Mouse (Mus musculus) heart, embryonic 13.5 days (tissue): Measurements from ENCODE around the gene Ctxn1. TPM values are rescaled to one million over a fixed set of nuclear protein-coding genes. Genes with fewer than 3 reads are reported as not detected.

Experiments
- ATAC-seq: fragments of 200-750 bp; cut with Nextera tagmentation; 2 replicates; pipeline ENCODE4 v1.8.0; 2017; ENCODE audit warnings: moderate TSS enrichment; ENCODE audit not compliant: insufficient number of reproducible peaks, low FRiP score, low TSS enrichment; ENCODE audit errors: extremely low read depth
- H3K27ac ChIP-seq: fragments of 300-500 bp; sonication (generic); replicated peaks from 2 replicates; pipeline ENCODE4 v1.5.1; 2015; ENCODE audit warnings: moderate library complexity, mild to moderate bottlenecking, inconsistent platforms
- H3K27me3 ChIP-seq: fragments of 300-500 bp; sonication (generic); replicated peaks from 2 replicates; pipeline ENCODE4 v1.6.1; 2015; ENCODE audit warnings: mild to moderate bottlenecking, inconsistent platforms
- H3K36me3 ChIP-seq: fragments of 300-500 bp; sonication (generic); 2 replicates; pipeline ENCODE4 v1.6.1; 2015; ENCODE audit warnings: mild to moderate bottlenecking, inconsistent platforms
- H3K4me1 ChIP-seq: fragments of 300-500 bp; sonication (generic); 2 replicates; pipeline ENCODE4 v1.6.1; 2015; ENCODE audit warnings: inconsistent platforms
- H3K4me2 ChIP-seq: fragments of 300-500 bp; sonication (generic); 2 replicates; pipeline ENCODE4 v1.6.1; 2015; ENCODE audit warnings: inconsistent platforms, mild to moderate bottlenecking, moderate library complexity
- H3K4me3 ChIP-seq: fragments of 300-500 bp; sonication (generic); 2 replicates; pipeline ENCODE4 v1.5.1; 2015; ENCODE audit warnings: moderate library complexity, mild to moderate bottlenecking, inconsistent platforms
- H3K9ac ChIP-seq: fragments of 300-500 bp; sonication (generic); 2 replicates; pipeline ENCODE4 v1.6.1; 2015; ENCODE audit warnings: inconsistent platforms, mild to moderate bottlenecking, moderate library complexity
- H3K9me3 ChIP-seq: fragments of 300-500 bp; sonication (generic); 2 replicates; pipeline ENCODE4 v1.6.1; 2016; ENCODE audit warnings: inconsistent platforms
- WGBS: fragments of 180-500 bp; shearing (Covaris S2); methylation state at CpG from one replicate; pipeline ENCODE4 v1.1.7; 2015; ENCODE audit warnings: mixed read lengths; 5-methylcytosine and 5-hydroxymethylcytosine counted together
- polyA plus RNA-seq: library from polyadenylated mRNA; unstranded; fragments of >200 nt; fragmentation: Nextera tagmentation; extraction: Ambion mirVana; gene quantifications from 2 replicates; pipeline ENCODE4 v1.2.1, GENCODE M21; 2015

Gene Ctxn1
- polyA plus RNA-seq, 1 experiment from 2014 or later, result 35.1 TPM

- ATAC-seq, result no peak
- whole genome bisulfite sequencing, result 33% methylated on average over 26 of the region's 26 CpGs
- peaks cover 43% of the 10 kb centered on the region for H3K4me1 ChIP-seq
- H3K4me3 ChIP-seq, result no peak overlapping the region
- no peaks in the 10 kb centered on the region for H3K27me3 ChIP-seq
- H3K36me3 ChIP-seq, result peaks cover 53% of the 10 kb centered on the region
- peak overlapping the region; percentile 11; the same call in 1 of the 2 replicates for H3K4me2 ChIP-seq
- no peaks in the 10 kb centered on the region for H3K9me3 ChIP-seq
- peak overlapping the region; percentile 72; the same call in 1 of the 2 replicates for H3K9ac ChIP-seq
- H3K27ac ChIP-seq, result no peak overlapping the region
These were observed 8.6 kb downstream of the Ctxn1 start for GRCm38 (mm10) chr8:4250306-4250970.

GRCm38 (mm10) chr8:4249213-4249612, 9.9 kb downstream of the Ctxn1 start:
- Histone ChIP-seq H3K9me3 (no peaks in the 10 kb centered on the region), H3K4me2 (peak overlapping the region; percentile 64), H3K27me3 (no peaks in the 10 kb centered on the region), H3K4me3 (peak overlapping the region; percentile 32), H3K36me3 (peaks cover 53% of the 10 kb centered on the region), H3K9ac (peak overlapping the region; percentile 72), H3K4me1 (peaks cover 39% of the 10 kb centered on the region), H3K27ac (peak overlapping the region; percentile 51)
- no peak for ATAC-seq
- WGBS, result 10% methylated on average over 29 of the region's 29 CpGs

GRCm38 (mm10) chr8:4247951-4248540, 11.0 kb downstream of the Ctxn1 start, which contains the start of gene Tgfbr3l:
Gene Tgfbr3l, plus strand, starts transcription at chr8:4248214.
- H3K27ac ChIP-seq, result peak within 1 kb of the TSS; percentile 51
- 68% methylated on average over 15 of the region's 15 CpGs for WGBS
- H3K4me3 ChIP-seq, result peak within 1 kb of the TSS; percentile 32
- no peaks in the 10 kb centered on the region for H3K27me3 ChIP-seq
- H3K36me3 ChIP-seq, result peaks cover 64% of the 10 kb centered on the region
- H3K4me1 ChIP-seq, result peaks cover 32% of the 10 kb centered on the region
- peak within 1 kb of the TSS; percentile 64 for H3K4me2 ChIP-seq
- no peak for ATAC-seq
- peak within 1 kb of the TSS; percentile 72 for H3K9ac ChIP-seq
- H3K9me3 ChIP-seq, result no peaks in the 10 kb centered on the region

GRCm38 (mm10) chr8:4247241-4247640, 11.8 kb downstream of the Ctxn1 start:
- Histone ChIP-seq H3K36me3 (peaks cover 72% of the 10 kb centered on the region), H3K27me3 (no peaks in the 10 kb centered on the region), H3K4me3 (no peak overlapping the region), H3K9ac (no peak overlapping the region; the same call in 1 of the 2 replicates), H3K4me1 (peaks cover 27% of the 10 kb centered on the region), H3K27ac (no peak overlapping the region), H3K4me2 (no peak overlapping the region), H3K9me3 (no peaks in the 10 kb centered on the region)
- ATAC-seq, result no peak
- WGBS, result 85% methylated on average over 8 of the region's 8 CpGs

GRCm38 (mm10) chr8:4245737-4246136, 13.3 kb downstream of the Ctxn1 start:
- ATAC-seq, result no peak
- H3K4me2 ChIP-seq, result no peak overlapping the region
- H3K36me3 ChIP-seq, result peaks cover 87% of the 10 kb centered on the region
- no peak overlapping the region for H3K27ac ChIP-seq
- 89% methylated on average over 12 of the region's 13 CpGs for WGBS
- H3K9ac ChIP-seq, result no peak overlapping the region
- no peaks in the 10 kb centered on the region for H3K9me3 ChIP-seq
- H3K4me1 ChIP-seq, result peaks cover 38% of the 10 kb centered on the region
- no peaks in the 10 kb centered on the region for H3K27me3 ChIP-seq
- H3K4me3 ChIP-seq, result no peak overlapping the region

- Histone ChIP-seq H3K27me3 (no peaks in the 10 kb centered on the region), H3K9me3 (no peaks in the 10 kb centered on the region), H3K27ac (no peak overlapping the region), H3K9ac (no peak overlapping the region), H3K36me3 (peaks cover 87% of the 10 kb centered on the region), H3K4me2 (no peak overlapping the region), H3K4me3 (no peak overlapping the region), H3K4me1 (peaks cover 38% of the 10 kb centered on the region)
- no peak for ATAC-seq
- 91% methylated on average over 5 of the region's 5 CpGs for WGBS
These were observed 14.0 kb downstream of the Ctxn1 start for GRCm38 (mm10) chr8:4245061-4245460.

GRCm38 (mm10) chr8:4239193-4239890, 19.7 kb downstream of the Ctxn1 start:
- Histone ChIP-seq H3K4me1 (peaks cover 38% of the 10 kb centered on the region), H3K27me3 (peaks cover 14% of the 10 kb centered on the region; the same call in 1 of the 2 replicates), H3K36me3 (peaks cover 40% of the 10 kb centered on the region), H3K27ac (peak overlapping the region; percentile 98), H3K4me2 (peak overlapping the region; percentile 85), H3K9ac (peak overlapping the region; percentile 90), H3K4me3 (peak overlapping the region; percentile 81), H3K9me3 (no peaks in the 10 kb centered on the region)
- ATAC-seq, result no peak
- 12% methylated on average over 19 of the region's 19 CpGs for WGBS

GRCm38 (mm10) chr8:4238434-4239192, 20.5 kb downstream of the Ctxn1 start, which contains the start of the genes Map2k7 and Gm49320:
Gene Map2k7, plus strand, starts transcription at chr8:4238740.
Gene Gm49320, plus strand, starts transcription at chr8:4238865.
- Histone ChIP-seq H3K9me3 (no peaks in the 10 kb centered on the region), H3K4me3 (peak within 1 kb of the TSS; percentile 81), H3K9ac (peak within 1 kb of the TSS; percentile 90), H3K27me3 (peaks cover 17% of the 10 kb centered on the region; the same call in 1 of the 2 replicates), H3K4me1 (peaks cover 38% of the 10 kb centered on the region), H3K4me2 (peak within 1 kb of the TSS; percentile 85), H3K36me3 (peaks cover 32% of the 10 kb centered on the region), H3K27ac (peak within 1 kb of the TSS; percentile 98)
- WGBS, result under 1% methylated on average over 65 of the region's 71 CpGs
- peak; percentile 85 for ATAC-seq

- Histone ChIP-seq H3K9ac (peak overlapping the region; percentile 89), H3K4me3 (peak overlapping the region; percentile 81), H3K36me3 (peaks cover 25% of the 10 kb centered on the region), H3K4me1 (peaks cover 38% of the 10 kb centered on the region), H3K27me3 (peaks cover 17% of the 10 kb centered on the region; the same call in 1 of the 2 replicates), H3K27ac (peak overlapping the region; percentile 98), H3K4me2 (peak overlapping the region; percentile 85), H3K9me3 (no peaks in the 10 kb centered on the region)
- no peak for ATAC-seq
- 17% methylated on average over 15 of the region's 15 CpGs for WGBS
These were observed 21.1 kb downstream of the Ctxn1 start for GRCm38 (mm10) chr8:4237814-4238433.

GRCm38 (mm10) chr8:4230612-4231351, 28.3 kb downstream of the Ctxn1 start:
- Histone ChIP-seq H3K27me3 (peaks cover 57% of the 10 kb centered on the region), H3K36me3 (no peaks in the 10 kb centered on the region), H3K9me3 (no peaks in the 10 kb centered on the region), H3K4me1 (peaks cover 14% of the 10 kb centered on the region), H3K27ac (no peak overlapping the region), H3K4me2 (no peak overlapping the region), H3K4me3 (no peak overlapping the region), H3K9ac (no peak overlapping the region)
- ATAC-seq, result no peak
- 47% methylated on average over 10 of the region's 10 CpGs for WGBS
